Mouse (Mus musculus): Measurements from ENCODE around the gene Pepd. TPM values are rescaled to one million over a fixed set of nuclear protein-coding genes. Genes with fewer than 3 reads are reported as not detected.

Gene Pepd
- total RNA-seq, 2 experiments from 2014 or later = 24.1 to 25.9 TPM

- intact Hi-C loops (cut with DNase I) = no loop called here
- DNase-seq = no peak
Measured at GRCm38 (mm10) chr7:35044719-35045118, 132.5 kb downstream of the Pepd start.

- DNase-seq = no peak
- intact Hi-C loops (cut with DNase I) = no loop called here
Measured at GRCm38 (mm10) chr7:35046091-35046490, 133.9 kb downstream of the Pepd start.

- DNase-seq = no peak
- intact Hi-C loops (cut with DNase I) = loop anchor here (10.0 kb wide), 1 partner anchor 184 kb away; no protein-coding TSS in a partner anchor
Measured at GRCm38 (mm10) chr7:35050540-35050939, 138.4 kb downstream of the Pepd start.

GRCm38 (mm10) chr7:35053161-35053560, 141.0 kb downstream of the Pepd start:
- no peak for DNase-seq
- intact Hi-C loops (cut with DNase I) = loop anchor here (2.0 to 10.0 kb wide), 2 partner anchors 18 to 182 kb away; no protein-coding TSS in a partner anchor

GRCm38 (mm10) chr7:35054286-35054685, 142.1 kb downstream of the Pepd start:
- intact Hi-C loops (cut with DNase I) = loop anchor here (10.0 kb wide), 1 partner anchor 181 kb away; no protein-coding TSS in a partner anchor
- no peak for DNase-seq

- DNase-seq = no peak
- intact Hi-C loops (cut with DNase I) = loop anchor here (10.0 kb wide), 1 partner anchor 180 kb away; no protein-coding TSS in a partner anchor
Measured at GRCm38 (mm10) chr7:35054977-35055618, 142.9 kb downstream of the Pepd start.

GRCm38 (mm10) chr7:35055619-35056435, 143.6 kb downstream of the Pepd start:
- peak in 1 of 2 experiments; percentile 56 for DNase-seq
- intact Hi-C loops (cut with DNase I) = loop anchor here (1.0 to 10.0 kb wide), 3 partner anchors 25 to 179 kb away; partner anchors contain the start of gene Cebpa

- intact Hi-C loops (cut with DNase I) = loop anchor here (1.0 to 10.0 kb wide), 3 partner anchors 25 to 178 kb away; partner anchors contain the start of gene Cebpa
- peak; percentile 99 to 100 for DNase-seq
Measured at GRCm38 (mm10) chr7:35056436-35056864, 144.3 kb downstream of the Pepd start, which contains the start of gene Cebpg. TSS of gene Cebpg (minus strand) at chr7:35056573.

GRCm38 (mm10) chr7:35056999-35057398, 144.8 kb downstream of the Pepd start:
- no peak for DNase-seq
- intact Hi-C loops (cut with DNase I) = loop anchor here (1.0 to 10.0 kb wide), 3 partner anchors 24 to 178 kb away; partner anchors contain the start of gene Cebpa

- intact Hi-C loops (cut with DNase I) = loop anchor here (2.0 to 10.0 kb wide), 2 partner anchors 61 to 177 kb away; partner anchors contain the start of gene Cebpa
- DNase-seq = no peak
Measured at GRCm38 (mm10) chr7:35057569-35057968, 145.4 kb downstream of the Pepd start.

GRCm38 (mm10) chr7:35058329-35058728, 146.2 kb downstream of the Pepd start:
- DNase-seq = no peak
- intact Hi-C loops (cut with DNase I) = loop anchor here (10.0 kb wide), 1 partner anchor 176 kb away; no protein-coding TSS in a partner anchor

- intact Hi-C loops (cut with DNase I) = loop anchor here (10.0 kb wide), 1 partner anchor 175 kb away; no protein-coding TSS in a partner anchor
- DNase-seq = no peak
Measured at GRCm38 (mm10) chr7:35059467-35059866, 147.3 kb downstream of the Pepd start.

GRCm38 (mm10) chr7:35064286-35065258, 152.4 kb downstream of the Pepd start:
- intact Hi-C loops (cut with DNase I) = no loop called here
- peak; percentile 52 to 68 for DNase-seq

GRCm38 (mm10) chr7:35065958-35066357, 153.8 kb downstream of the Pepd start:
- peak in 1 of 2 experiments; percentile 11 for DNase-seq
- intact Hi-C loops (cut with DNase I) = no loop called here

- DNase-seq = no peak
- intact Hi-C loops (cut with DNase I) = no loop called here
Measured at GRCm38 (mm10) chr7:35066640-35067212, 154.5 kb downstream of the Pepd start.

GRCm38 (mm10) chr7:35076645-35077044, 164.5 kb downstream of the Pepd start:
- DNase-seq = peak in 1 of 2 experiments; percentile 32

GRCm38 (mm10) chr7:35080843-35081338, 168.7 kb downstream of the Pepd start:
- intact Hi-C loops (cut with DNase I) = loop anchor here (1.0 to 2.0 kb wide), 3 partner anchors 25 to 54 kb away; partner anchors contain the start of genes Cebpa and Cebpg
- peak; percentile 67 to 75 for DNase-seq

More at GRCm38 (mm10) chr7:35076645-35077044, 164.5 kb downstream of the Pepd start:
- intact Hi-C loops (cut with DNase I) = no loop called here

- no peak for DNase-seq
- intact Hi-C loops (cut with DNase I) = loop anchor here (1.0 to 2.0 kb wide), 3 partner anchors 25 to 55 kb away; partner anchors contain the start of genes Cebpa and Cebpg
Measured at GRCm38 (mm10) chr7:35081406-35082104, 169.4 kb downstream of the Pepd start.

Data from heart, postnatal 36 days (tissue).